Comparison of ENCODE assay signal across 7 mouse cellular contexts in the genomic region with DNA sequence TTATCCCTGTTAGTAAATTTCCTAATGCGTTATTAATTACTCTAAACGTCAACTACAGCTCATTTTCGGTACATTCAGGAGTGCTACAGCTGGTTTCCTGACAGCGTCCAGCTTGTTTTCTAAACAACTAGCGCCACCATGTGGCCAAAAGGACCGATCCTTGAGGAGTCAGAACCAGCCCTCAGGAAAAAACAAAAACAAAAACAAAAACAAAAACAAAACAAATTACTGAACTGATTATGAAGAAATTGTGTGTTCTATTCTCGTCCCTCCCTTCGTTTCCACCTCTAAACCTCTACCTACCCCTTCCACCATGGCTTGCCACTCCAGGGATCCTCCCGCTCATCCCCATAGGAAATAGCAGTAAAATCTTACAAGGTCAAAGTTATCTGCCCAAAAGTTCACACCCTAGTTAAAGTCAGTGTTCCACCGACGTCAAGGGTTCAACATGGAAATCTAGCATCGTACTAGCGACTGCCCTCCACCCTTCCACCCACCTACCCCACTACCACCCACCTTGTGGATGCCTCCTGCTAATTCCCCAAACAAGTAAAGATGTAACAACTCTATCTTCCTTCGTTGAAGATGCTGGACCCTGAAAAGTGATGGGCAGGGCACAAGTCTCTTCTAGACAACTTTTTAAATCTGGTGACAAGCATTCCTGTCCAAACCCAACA. TPM values are rescaled to one million over a fixed set of nuclear protein-coding genes. Genes with fewer than 3 reads are reported as not detected.
A peak's percentile ranks its signal among the peaks of the same experiment; 100 is the strongest.
DNase-seq lines count a peak whose midpoint lies in the region; ATAC-seq and TF ChIP-seq lines count a peak whose summit lies in the region.

No protein-coding gene starts in this region.

- no peaks in the 10 kb centered on the region for H3K9me3 ChIP-seq in intestine, postnatal 0 days (ENCODE audit: control insufficient read depth)
- H3K9me3 ChIP-seq in midbrain, embryonic 10.5 days (replicated peaks), result no peaks in the 10 kb centered on the region

- peak; percentile 81 for TF ChIP-seq CTCF in intestine, postnatal 0 days (IDR thresholded peaks at IDR 0.05; ENCODE audit: low read depth)

- H3K4me2 ChIP-seq in intestine, postnatal 0 days (replicated peaks; ENCODE audit: low read depth), result peak overlapping the region; percentile 50

- WGBS in intestine, postnatal 0 days, result 16% methylated on average over 14 of the region's 14 CpGs
- WGBS in midbrain, embryonic 10.5 days, result 19% methylated on average over 14 of the region's 14 CpGs

- peak; percentile 90 for DNase-seq in adipocyte (ENCODE audit: low spot score)
- DNase-seq in cerebellum, postnatal 14 days, result peak; percentile 93 to 96
- peak; percentile 65 for DNase-seq in gastrocnemius, postnatal 14 days
- DNase-seq in left cerebral cortex, postnatal 36 days (ENCODE audit: low spot score in 2 of 2), result peak; percentile 60 to 70
- DNase-seq in midbrain, embryonic 10.5 days (ENCODE audit: low spot score), result peak; percentile 61
- peak; percentile 37 to 83 for DNase-seq in spleen, postnatal 10 days (ENCODE audit: low spot score in 2 of 2)

- no peak overlapping the region for H3K9ac ChIP-seq in intestine, postnatal 0 days (ENCODE audit: low read depth, low read length)

- no peak overlapping the region for H3K4me3 ChIP-seq in intestine, postnatal 0 days (ENCODE audit: low read depth, low read length)
- H3K4me3 ChIP-seq in midbrain, embryonic 10.5 days, result peak overlapping the region; percentile 46

- no peak overlapping the region for H3K27ac ChIP-seq in intestine, postnatal 0 days (ENCODE audit: low read depth, low read length)
- H3K27ac ChIP-seq in midbrain, embryonic 10.5 days (replicated peaks), result no peak overlapping the region

- no peaks in the 10 kb centered on the region for H3K27me3 ChIP-seq in intestine, postnatal 0 days (replicated peaks; ENCODE audit: control insufficient read depth, insufficient read depth, low read length)
- H3K27me3 ChIP-seq in midbrain, embryonic 10.5 days (ENCODE audit: low read depth, poor library complexity, severe bottlenecking), result peaks cover 19% of the 10 kb centered on the region

- intact Hi-C loops in gastrocnemius, postnatal 14 days (cut with DNase I; ENCODE audit: low total_unique reads), result loop anchor here (5.0 to 10.0 kb wide), 3 partner anchors 56 to 181 kb away; no protein-coding TSS in a partner anchor
- intact Hi-C loops in left cerebral cortex, postnatal 36 days (cut with DNase I), result loop anchor here (1.0 to 5.0 kb wide), 3 partner anchors 56 to 181 kb away; no protein-coding TSS in a partner anchor

- 0 out of 2 replicates have a peak, but pooled peaks have one; percentile 31 for ATAC-seq in intestine, postnatal 0 days

- no peaks in the 10 kb centered on the region for H3K4me1 ChIP-seq in intestine, postnatal 0 days (replicated peaks; ENCODE audit: control insufficient read depth, insufficient read depth, low read length)
- peaks cover 18% of the 10 kb centered on the region for H3K4me1 ChIP-seq in midbrain, embryonic 10.5 days

- H3K36me3 ChIP-seq in intestine, postnatal 0 days (ENCODE audit: control insufficient read depth, insufficient read depth), result no peaks in the 10 kb centered on the region
- H3K36me3 ChIP-seq in midbrain, embryonic 10.5 days, result no peaks in the 10 kb centered on the region

RNA-seq across cellular contexts. Expression of a gene that starts 3.7 kb away (rescaled TPM):
- total RNA-seq in gastrocnemius, postnatal 14 days (2021), result 10 to 100 TPM; 52.8 to 55.1 TPM
- polyA plus RNA-seq in intestine, postnatal 0 days (2015; fragmentation: Nextera tagmentation; extraction: Ambion mirVana), result 31.0 and 33.6 TPM in 2 replicates
- total RNA-seq in left cerebral cortex, postnatal 36 days (2021), result 10 to 100 TPM; 26.3 to 29.4 TPM
- polyA plus RNA-seq in midbrain, embryonic 10.5 days (2016; fragmentation: Nextera tagmentation; extraction: Ambion mirVana), result 57.4 and 64.1 TPM in 2 replicates

RNA-seq across cellular contexts. Expression of a gene that starts 3.8 kb away (rescaled TPM):
- total RNA-seq in gastrocnemius, postnatal 14 days (2021), result under 1 TPM; 0.04 to 0.10 TPM
- polyA plus RNA-seq in intestine, postnatal 0 days (2015; fragmentation: Nextera tagmentation; extraction: Ambion mirVana), result not detected in 2 replicates
- total RNA-seq in left cerebral cortex, postnatal 36 days (2021), result under 1 TPM; 0.25 to 0.29 TPM
- polyA plus RNA-seq in midbrain, embryonic 10.5 days (2016; fragmentation: Nextera tagmentation; extraction: Ambion mirVana), result 0.02 and 0.10 TPM in 2 replicates

RNA-seq across cellular contexts. Expression of a gene that starts 25.2 kb away (rescaled TPM):
- 10 to 100 TPM in 1 of 2 experiments, 1 to 10 TPM in 1; 9.6 to 10.1 TPM for total RNA-seq in gastrocnemius, postnatal 14 days (2021)
- polyA plus RNA-seq in intestine, postnatal 0 days (2015; fragmentation: Nextera tagmentation; extraction: Ambion mirVana), result 4.9 and 5.5 TPM in 2 replicates
- total RNA-seq in left cerebral cortex, postnatal 36 days (2021), result 10 to 100 TPM; 10.3 to 11.5 TPM
- polyA plus RNA-seq in midbrain, embryonic 10.5 days (2016; fragmentation: Nextera tagmentation; extraction: Ambion mirVana), result 16.9 and 18.7 TPM in 2 replicates

RNA-seq across cellular contexts. Expression of a gene that starts 28.5 kb away (rescaled TPM):
- not detected for total RNA-seq in gastrocnemius, postnatal 14 days (2021)
- not detected in 2 replicates for polyA plus RNA-seq in intestine, postnatal 0 days (2015; fragmentation: Nextera tagmentation; extraction: Ambion mirVana)
- total RNA-seq in left cerebral cortex, postnatal 36 days (2021), result not detected
- polyA plus RNA-seq in midbrain, embryonic 10.5 days (2016; fragmentation: Nextera tagmentation; extraction: Ambion mirVana), result not detected in 2 replicates
